In genomic region chr2:165074081-165074884, GRCm38 (mm10) we compare ENCODE assay signal across 14 mouse cellular contexts. TPM values are rescaled to one million over a fixed set of nuclear protein-coding genes. Genes with fewer than 3 reads are reported as not detected.
DNase-seq lines count a peak whose midpoint lies in the region; ATAC-seq lines count a peak whose summit lies in the region.
"Had no signal": no experiment of that assay in that cellular context is flagged by ENCODE, and none has a peak within 500 bp of the region (broad histone marks: within the 10 kb centered on the region; RNA-seq: fewer than 3 reads in every experiment).

No protein-coding gene starts in this region.

- DNase-seq in frontal cortex, adult 2 months (ENCODE audit: extremely low spot score in 1 of 2, low spot score in 1 of 2), result peak; percentile 63 to 78
- DNase-seq in frontal cortex, postnatal 10 days (ENCODE audit: low spot score in 2 of 2), result no peak
- peak; percentile 46 to 55 for DNase-seq in right cerebral cortex, adult 2 months (ENCODE audit: low spot score in 2 of 2)
- DNase-seq in right cerebral cortex, postnatal 4 days, result no peak

- no peak overlapping the region for H3K27ac ChIP-seq in heart, embryonic 12.5 days (ENCODE audit: poor library complexity, severe bottlenecking)
- H3K27ac ChIP-seq: embryonic facial prominence, embryonic 15.5 days; limb, embryonic 15.5 days had no signal

- no peak overlapping the region for H3K9ac ChIP-seq in heart, embryonic 12.5 days
- H3K9ac ChIP-seq: embryonic facial prominence, embryonic 15.5 days; limb, embryonic 15.5 days had no signal

- peak; percentile 54; the same call in 1 of the 2 replicates for ATAC-seq in heart, embryonic 12.5 days (ENCODE audit: insufficient number of reproducible peaks, low FRiP score)
- 0 out of 2 replicates have a peak, but pooled peaks have one; percentile 25 for ATAC-seq in megakaryocyte-erythroid progenitor cell, adult 5-6 weeks (replicated peaks; ENCODE audit: low FRiP score, low TSS enrichment, poor library complexity, severe bottlenecking)
- no peak for ATAC-seq in erythroblast, adult 5-6 weeks (replicated peaks; ENCODE audit: low FRiP score, poor library complexity, severe bottlenecking)
- no peak for ATAC-seq in inflammation-experienced regulatory T-cells, adult 6 months

- 27% methylated on average over 11 of the region's 11 CpGs for WGBS in heart, embryonic 12.5 days

- no peaks in the 10 kb centered on the region for H3K9me3 ChIP-seq in heart, embryonic 12.5 days (replicated peaks)
- H3K9me3 ChIP-seq: embryonic facial prominence, embryonic 15.5 days; limb, embryonic 15.5 days had no signal

- H3K27me3 ChIP-seq in heart, embryonic 12.5 days (replicated peaks), result peaks cover 94% of the 10 kb centered on the region

- peaks cover 12% of the 10 kb centered on the region for H3K4me1 ChIP-seq in heart, embryonic 12.5 days (replicated peaks)
- H3K4me1 ChIP-seq: limb, embryonic 15.5 days had no signal

- no peaks in the 10 kb centered on the region for H3K36me3 ChIP-seq in heart, embryonic 12.5 days
- H3K36me3 ChIP-seq: embryonic facial prominence, embryonic 15.5 days; limb, embryonic 15.5 days had no signal

- no peak overlapping the region for H3K4me3 ChIP-seq in heart, embryonic 12.5 days
- H3K4me3 ChIP-seq: embryonic facial prominence, embryonic 15.5 days; limb, embryonic 15.5 days; myocyte had no signal

- H3K4me2 ChIP-seq in heart, embryonic 12.5 days, result no peak overlapping the region
- H3K4me2 ChIP-seq: embryonic facial prominence, embryonic 15.5 days; limb, embryonic 15.5 days had no signal

RNA-seq across cellular contexts. Expression of gene 1700025C18Rik, which starts 16.3 kb away (rescaled TPM):
- polyA plus RNA-seq in frontal cortex, adult 2 months (2012; rRNA removed), result not detected in 2 replicates
- not detected in 2 replicates for polyA plus RNA-seq in heart, embryonic 12.5 days (2016; fragmentation: Nextera tagmentation; extraction: Ambion mirVana)
- not detected in 2 replicates for total RNA-seq in megakaryocyte-erythroid progenitor cell, adult 5-6 weeks (2014; fragmentation: Nextera tagmentation)
- total RNA-seq in megakaryocyte-erythroid progenitor cell, adult 5-6 weeks (2017), result not detected in 2 replicates
- total RNA-seq in erythroblast, adult 5-6 weeks (2015; ENCODE audit: low replicate concordance), result not detected in 2 replicates
- not detected in 2 replicates for total RNA-seq in erythroblast, adult 5-6 weeks (2017; ENCODE audit: low replicate concordance)
- not detected for polyA plus RNA-seq in inflammation-experienced regulatory T-cells, adult 6 months (2017; shearing (Covaris generic))
- polyA plus RNA-seq: activated CD4-positive, CD25-positive, alpha-beta regulatory T cell, adult 4 months; embryonic facial prominence, embryonic 15.5 days; intestine, embryonic 14.5 days; limb, embryonic 15.5 days; myocyte; spleen, adult 2 months had no signal

RNA-seq across cellular contexts. Expression of gene Cd40, which starts 18.9 kb away (rescaled TPM):
- 1.5 and 1.8 TPM in 2 replicates for polyA plus RNA-seq in frontal cortex, adult 2 months (2012; rRNA removed)
- 7.2 and 7.7 TPM in 2 replicates for polyA plus RNA-seq in heart, embryonic 12.5 days (2016; fragmentation: Nextera tagmentation; extraction: Ambion mirVana)
- 0.67 TPM in 1 of 2 replicates, not detected in the other for total RNA-seq in megakaryocyte-erythroid progenitor cell, adult 5-6 weeks (2014; fragmentation: Nextera tagmentation)
- not detected in 2 replicates for total RNA-seq in megakaryocyte-erythroid progenitor cell, adult 5-6 weeks (2017)
- 10.2 TPM in 1 of 2 replicates, not detected in the other for total RNA-seq in erythroblast, adult 5-6 weeks (2015; ENCODE audit: low replicate concordance)
- 3.6 and 5.1 TPM in 2 replicates for total RNA-seq in erythroblast, adult 5-6 weeks (2017; ENCODE audit: low replicate concordance)
- polyA plus RNA-seq in inflammation-experienced regulatory T-cells, adult 6 months (2017; shearing (Covaris generic)), result 1 to 10 TPM; 1.9 to 2.7 (median 2.2) TPM

RNA-seq across cellular contexts. Expression of gene Ncoa5, which starts 39.6 kb away (rescaled TPM):
- polyA plus RNA-seq in frontal cortex, adult 2 months (2012; rRNA removed), result 57.4 and 67.1 TPM in 2 replicates
- 50.6 and 55.8 TPM in 2 replicates for polyA plus RNA-seq in heart, embryonic 12.5 days (2016; fragmentation: Nextera tagmentation; extraction: Ambion mirVana)
- total RNA-seq in megakaryocyte-erythroid progenitor cell, adult 5-6 weeks (2014; fragmentation: Nextera tagmentation), result 38.4 and 44.2 TPM in 2 replicates
- 41.2 and 42.4 TPM in 2 replicates for total RNA-seq in megakaryocyte-erythroid progenitor cell, adult 5-6 weeks (2017)
- total RNA-seq in erythroblast, adult 5-6 weeks (2015; ENCODE audit: low replicate concordance), result 1.2 and 5.4 TPM in 2 replicates
- 10.3 and 15.6 TPM in 2 replicates for total RNA-seq in erythroblast, adult 5-6 weeks (2017; ENCODE audit: low replicate concordance)
- polyA plus RNA-seq in inflammation-experienced regulatory T-cells, adult 6 months (2017; shearing (Covaris generic)), result 10 to 100 TPM; 15.3 to 40.6 (median 24.8) TPM

Comparison
In these comparisons a context has a peak if more than half of its experiments do, and no peak if none do; other contexts are left out.
1. DNase-seq: peak in frontal cortex, adult 2 months (2 of 2) and right cerebral cortex, adult 2 months (2 of 2); none in frontal cortex, postnatal 10 days (0 of 2) and right cerebral cortex, postnatal 4 days (single experiment).
2. ATAC-seq: peak in heart, embryonic 12.5 days (single experiment) and megakaryocyte-erythroid progenitor cell, adult 5-6 weeks (single experiment); none in erythroblast, adult 5-6 weeks (single experiment) and inflammation-experienced regulatory T-cells, adult 6 months (single experiment).